Mouse (Mus musculus) lung, adult 18-20 months (tissue): ENCODE data around the gene C1rb.
A peak's percentile ranks its signal among the peaks of the same experiment; 100 is the strongest.
"Not testable (repeated sequence)": the region's sequence is repeated elsewhere in the genome, so short reads cannot be mapped to it uniquely, and the experiment has no call there.

Experiments used
- DNase-seq, 2 experiments: peaks; one replicate each; pipeline ENCODE4 v3.0.0; 2022; ENCODE audit warnings: mixed read lengths in 2 of 2

The C1rb gene

GRCm38 (mm10) chr6:124570026-124570425 is at the start of gene C1rb:
TSS of gene C1rb (plus strand) at chr6:124570294.
- DNase-seq: peak; percentile 39 to 50

- not testable (repeated sequence) for DNase-seq
These were observed 48.0 kb upstream of the C1rb start for GRCm38 (mm10) chr6:124522082-124522481.

GRCm38 (mm10) chr6:124527881-124528280 is 42.2 kb upstream of the C1rb start:
- no peak for DNase-seq

GRCm38 (mm10) chr6:124531077-124531476 is 39.0 kb upstream of the C1rb start:
- no peak for DNase-seq

- DNase-seq: not testable (repeated sequence)
These were observed 33.8 kb upstream of the C1rb start for GRCm38 (mm10) chr6:124536125-124536829.

- not testable (repeated sequence) for DNase-seq
These were observed 28.9 kb upstream of the C1rb start for GRCm38 (mm10) chr6:124541176-124541575.

GRCm38 (mm10) chr6:124542284-124542683 is 27.8 kb upstream of the C1rb start, which contains the start of gene C1s1:
TSS of gene C1s1 (minus strand) at chr6:124542359.
- DNase-seq: peak; percentile 58 to 76

- DNase-seq: peak; percentile 6 to 8
These were observed 25.6 kb upstream of the C1rb start for GRCm38 (mm10) chr6:124544466-124544865.

GRCm38 (mm10) chr6:124545425-124545824 is 24.7 kb upstream of the C1rb start:
- no peak for DNase-seq

- not testable (repeated sequence) for DNase-seq
These were observed 22.1 kb upstream of the C1rb start for GRCm38 (mm10) chr6:124547979-124548378.

- DNase-seq: no peak
These were observed 21.0 kb upstream of the C1rb start for GRCm38 (mm10) chr6:124549023-124549550.

- peak in 1 of 2 experiments; percentile 10 for DNase-seq
These were observed 17.3 kb upstream of the C1rb start for GRCm38 (mm10) chr6:124552766-124553165.

GRCm38 (mm10) chr6:124555956-124556355 is 14.1 kb upstream of the C1rb start:
- not testable (repeated sequence) for DNase-seq

- not testable (repeated sequence) for DNase-seq
These were observed 8.9 kb upstream of the C1rb start for GRCm38 (mm10) chr6:124561156-124561555.

- DNase-seq: not testable (repeated sequence)
These were observed 8.5 kb upstream of the C1rb start for GRCm38 (mm10) chr6:124561611-124562010.

GRCm38 (mm10) chr6:124575155-124575678 is 5.1 kb downstream of the C1rb start:
- not testable (repeated sequence) for DNase-seq

GRCm38 (mm10) chr6:124580155-124580554 is 10.1 kb downstream of the C1rb start:
- not testable (repeated sequence) for DNase-seq

- no peak for DNase-seq
These were observed 12.1 kb downstream of the C1rb start for GRCm38 (mm10) chr6:124582231-124582630.

GRCm38 (mm10) chr6:124584935-124585334 is 14.8 kb downstream of the C1rb start:
- no peak for DNase-seq

- no peak for DNase-seq
These were observed 15.7 kb downstream of the C1rb start for GRCm38 (mm10) chr6:124585761-124586160.

- no peak for DNase-seq
These were observed 16.2 kb downstream of the C1rb start for GRCm38 (mm10) chr6:124586266-124586665.

GRCm38 (mm10) chr6:124588771-124589170 is 18.7 kb downstream of the C1rb start:
- DNase-seq: no peak

GRCm38 (mm10) chr6:124592186-124592700 is 22.1 kb downstream of the C1rb start:
- DNase-seq: no peak

GRCm38 (mm10) chr6:124593121-124593520 is 23.0 kb downstream of the C1rb start:
- no peak for DNase-seq
